Mouse (Mus musculus): Measurements from ENCODE around the gene Foxn3.

Foxn3 gene

DNA sequence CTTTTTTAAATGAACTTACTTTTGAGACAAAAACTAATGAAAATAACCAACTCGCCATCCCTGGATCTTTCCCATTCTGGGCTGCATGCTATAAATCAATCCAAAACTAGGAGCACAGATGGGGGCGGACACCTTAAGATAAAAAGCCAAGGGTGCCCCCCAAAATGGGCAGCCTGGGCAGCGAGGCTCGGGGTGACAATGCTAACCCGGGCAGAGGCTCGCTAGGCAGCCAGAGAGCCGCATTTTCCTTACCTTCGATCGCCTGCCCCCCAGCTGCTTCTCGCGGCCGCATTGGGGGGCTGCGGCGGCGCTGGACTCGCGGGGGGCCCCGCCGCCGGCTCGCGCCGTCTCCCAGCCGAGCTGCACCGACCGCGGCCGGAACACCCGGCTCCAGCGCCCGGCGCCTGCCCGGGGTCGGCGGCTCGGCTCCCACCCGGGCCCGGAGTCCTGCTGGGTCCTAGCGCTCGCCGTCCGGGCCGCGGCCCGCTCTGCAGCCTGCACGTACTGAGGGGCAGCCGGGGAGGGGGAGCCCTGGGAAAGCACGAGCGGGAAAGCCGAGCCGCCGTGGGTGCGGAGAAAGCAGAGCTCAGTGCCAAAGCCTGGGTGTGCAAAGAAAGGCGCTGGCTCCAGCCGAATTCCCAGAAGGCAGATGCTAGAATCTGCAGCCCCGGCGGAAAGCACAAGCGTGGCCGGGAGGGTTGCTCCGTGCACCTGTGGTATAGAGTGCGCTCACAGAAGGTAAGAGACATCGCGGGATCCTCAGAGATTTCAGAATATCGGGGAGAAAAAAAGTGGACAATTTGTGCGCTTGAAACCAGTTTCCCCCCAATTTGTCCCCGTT is at the start of gene Foxn3:
Gene Foxn3 (minus strand): TSS at position 364 of the 841 bp plus-strand sequence.
- DNase-seq (ENCODE audit: low spot score in 2 of 2): peak; percentile 69 to 73

DNA sequence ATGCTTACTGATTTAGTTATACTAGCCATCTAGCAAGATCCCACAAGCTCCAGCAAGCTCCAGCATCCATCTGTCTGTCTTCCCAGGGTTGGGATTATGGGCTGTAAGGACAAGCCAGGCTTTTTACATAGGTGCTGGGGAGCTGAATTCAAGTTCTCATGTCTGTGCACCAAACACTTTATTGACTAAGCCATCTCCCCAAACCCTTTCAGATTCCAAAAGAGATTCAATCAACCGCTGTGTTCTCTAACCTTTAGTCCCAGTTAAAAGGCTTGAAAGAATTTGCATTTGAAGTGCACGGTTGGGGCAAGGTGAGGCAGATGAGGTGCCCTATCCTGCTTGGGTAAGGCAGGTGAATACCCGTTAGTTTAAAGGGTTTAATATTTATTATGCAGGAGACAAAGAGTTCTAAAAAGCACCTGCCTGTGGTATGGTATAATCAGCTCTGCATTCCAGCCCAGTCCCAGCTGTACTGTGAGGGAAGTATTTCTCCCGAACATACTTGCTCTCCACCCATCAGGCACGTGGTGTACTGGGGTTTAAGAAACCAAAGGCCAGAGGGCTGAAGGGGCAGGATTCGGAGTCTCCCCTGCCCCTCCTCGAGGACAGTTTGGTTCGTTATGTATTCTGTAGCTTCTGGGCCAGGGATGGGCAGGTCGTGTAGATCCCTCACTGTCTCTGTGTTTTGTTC is 48.9 kb upstream of the Foxn3 start:
- no peak for DNase-seq (ENCODE audit: low spot score in 2 of 2)

DNA sequence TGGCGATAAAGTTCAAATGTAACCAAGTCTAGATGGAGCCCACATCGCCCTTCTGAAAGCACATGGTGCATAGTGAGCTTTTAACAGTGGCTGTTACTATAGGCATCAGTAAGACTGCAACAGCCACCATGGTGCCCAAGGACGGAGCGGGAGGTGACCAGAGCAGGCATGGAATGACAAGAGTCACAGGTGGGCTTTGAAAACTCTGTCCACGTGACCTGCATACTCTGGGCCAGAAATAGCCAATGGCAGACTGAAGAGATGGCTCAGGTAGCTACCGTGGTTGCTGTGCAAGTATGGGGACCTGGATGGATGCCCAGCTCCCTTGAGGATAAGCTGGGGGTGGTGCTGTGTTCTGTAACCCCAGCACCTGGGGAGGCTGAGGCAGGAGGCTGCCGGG is 47.5 kb upstream of the Foxn3 start:
- DNase-seq (ENCODE audit: low spot score in 2 of 2): no peak

DNA sequence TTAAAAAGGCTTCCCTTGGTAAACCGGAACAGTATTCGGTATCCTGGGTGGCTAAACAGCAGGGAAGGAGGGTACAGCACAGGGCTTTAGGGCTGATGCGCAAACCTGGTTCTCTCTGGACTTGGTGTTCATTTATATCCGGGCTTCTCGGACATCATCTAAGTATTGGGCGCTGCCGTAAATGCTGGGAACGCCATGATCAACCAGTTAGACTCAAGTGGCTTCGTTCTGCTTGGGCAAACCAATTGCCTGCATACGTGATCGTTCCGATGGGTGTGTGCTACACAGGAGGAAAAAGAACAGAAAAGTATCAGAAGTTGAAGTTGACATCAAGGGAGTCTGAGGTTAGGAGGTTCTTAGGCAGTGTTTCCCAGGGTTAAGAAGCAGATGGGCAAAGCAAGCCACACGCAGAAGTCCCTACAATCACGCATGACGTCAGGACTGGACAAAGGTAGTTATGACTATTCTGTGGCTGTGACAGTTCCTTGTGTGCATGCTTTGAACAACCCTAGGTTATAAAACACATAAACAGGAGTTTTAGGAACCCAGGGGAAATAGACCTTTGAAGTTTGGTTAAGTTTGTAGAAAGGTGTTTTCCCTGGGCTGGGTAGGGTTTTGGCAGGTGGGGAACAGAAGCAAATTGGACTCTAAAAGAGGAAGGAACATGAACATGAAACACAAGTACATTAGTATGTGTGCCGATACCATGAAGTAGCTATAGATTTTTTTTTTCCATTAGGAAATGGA is 46.9 kb upstream of the Foxn3 start:
- DNase-seq (ENCODE audit: low spot score in 2 of 2): no peak

DNA sequence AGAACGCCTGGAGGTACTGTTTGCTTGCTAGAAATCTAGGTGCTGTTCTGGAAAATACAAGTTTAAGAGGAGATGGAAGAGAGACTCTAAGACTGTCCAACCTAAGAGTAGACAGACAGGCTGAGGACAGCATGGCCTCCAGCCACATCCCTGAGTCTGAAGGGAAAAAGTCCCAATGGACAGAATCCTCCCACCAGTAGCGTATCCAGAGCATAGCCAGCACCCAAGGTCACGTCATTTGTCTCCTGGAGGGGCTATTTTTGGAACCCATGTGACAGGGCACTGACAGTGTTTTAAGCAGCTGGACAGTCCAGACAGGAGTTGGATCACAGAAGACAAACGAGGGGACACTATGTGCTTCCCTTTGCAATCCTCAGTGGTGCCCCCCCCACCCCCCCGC is 46.3 kb upstream of the Foxn3 start:
- peak; percentile 76 to 79 for DNase-seq (ENCODE audit: low spot score in 2 of 2)

DNA sequence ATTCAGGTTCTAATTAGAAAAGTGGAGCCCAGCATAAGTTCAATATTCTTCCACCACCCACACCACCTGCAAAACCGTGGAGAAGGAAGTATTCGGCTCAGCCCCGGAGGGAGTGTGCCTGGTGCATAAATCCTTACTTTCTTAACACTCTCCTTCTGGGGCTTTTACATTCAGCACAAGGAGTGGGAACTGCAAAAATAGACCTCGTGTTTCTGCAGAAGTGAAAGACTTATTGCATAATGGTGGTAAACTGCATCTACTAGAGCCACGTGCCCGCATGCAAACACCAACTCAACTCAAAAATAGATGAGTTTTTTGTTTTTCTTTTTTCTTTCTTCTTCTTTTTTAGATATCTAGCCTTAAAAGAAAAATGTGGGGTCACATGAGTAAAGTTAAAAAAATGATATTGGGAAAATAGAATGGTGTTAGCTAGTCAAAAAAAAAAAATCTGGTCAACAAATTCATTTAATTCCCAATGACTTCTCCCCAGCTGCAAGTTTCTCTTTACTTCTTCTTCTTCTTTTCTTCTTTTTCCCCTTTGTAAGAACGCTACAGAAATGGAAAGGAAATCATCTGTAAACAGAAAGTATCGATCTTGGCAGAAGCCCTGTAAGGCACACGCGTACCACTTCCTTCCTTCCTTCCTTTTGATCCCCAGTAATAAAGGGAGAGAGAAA is 45.0 kb upstream of the Foxn3 start:
- DNase-seq (ENCODE audit: low spot score in 2 of 2): peak in 1 of 2 experiments; percentile 43

DNA sequence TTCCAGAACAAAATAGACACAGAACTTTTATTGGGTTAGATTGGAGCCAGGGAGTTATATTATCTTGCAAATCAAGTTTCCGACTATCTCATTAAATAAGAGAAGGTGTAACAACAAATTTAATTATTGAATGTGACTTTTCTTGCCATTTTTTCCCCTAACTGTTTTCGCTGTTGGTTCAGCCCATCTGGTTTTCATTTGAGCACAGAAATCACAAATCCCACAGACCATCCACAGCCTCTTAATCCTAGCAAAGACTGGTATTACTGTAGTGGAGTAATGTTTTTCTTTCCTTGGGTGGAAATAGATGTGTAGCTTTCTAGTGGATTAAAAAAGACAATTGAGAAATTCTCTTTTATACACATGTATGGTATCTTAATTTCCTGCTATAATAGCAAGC is 40.0 kb upstream of the Foxn3 start:
- no peak for DNase-seq (ENCODE audit: low spot score in 2 of 2)

DNA sequence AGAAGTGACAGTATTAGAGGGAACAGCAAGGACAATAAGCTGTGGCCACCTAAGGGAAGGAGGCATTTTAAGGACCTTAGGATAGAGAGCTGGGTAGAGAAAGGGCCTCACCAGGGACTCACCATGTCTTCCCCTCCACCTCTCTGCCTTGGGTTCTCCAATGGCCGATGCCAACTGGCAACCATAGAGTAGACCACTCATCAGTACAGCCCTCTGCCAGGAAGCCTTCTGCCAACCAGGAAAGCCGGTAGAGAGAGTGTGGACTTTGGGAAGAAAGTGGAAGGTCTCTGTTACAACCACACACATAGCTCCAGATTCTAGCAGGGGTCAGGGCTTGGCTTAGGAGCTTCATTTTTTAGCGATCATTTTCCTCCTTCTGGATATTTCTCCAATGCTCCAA is 38.5 kb upstream of the Foxn3 start:
- no peak for DNase-seq (ENCODE audit: low spot score in 2 of 2)

DNA sequence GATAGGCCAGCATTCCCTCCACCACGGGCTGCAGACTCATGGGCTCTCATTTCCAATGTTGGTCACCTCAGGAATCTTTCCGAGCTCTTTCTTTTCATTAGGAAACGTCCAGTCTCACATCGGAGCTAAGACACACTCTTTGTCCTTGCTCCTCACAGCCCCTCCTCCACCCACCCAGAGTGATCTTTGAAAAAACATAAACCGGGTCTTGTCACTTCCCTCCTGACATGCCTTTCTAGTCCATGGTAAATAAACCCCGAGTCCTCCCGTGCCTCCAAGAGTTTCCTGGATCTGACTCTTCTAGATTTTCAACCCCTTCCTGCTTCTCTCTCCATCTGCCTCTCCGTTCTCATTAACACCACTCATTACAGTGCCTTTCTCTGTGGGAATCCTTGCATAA is 38.0 kb upstream of the Foxn3 start:
- no peak for DNase-seq (ENCODE audit: low spot score in 2 of 2)

DNA sequence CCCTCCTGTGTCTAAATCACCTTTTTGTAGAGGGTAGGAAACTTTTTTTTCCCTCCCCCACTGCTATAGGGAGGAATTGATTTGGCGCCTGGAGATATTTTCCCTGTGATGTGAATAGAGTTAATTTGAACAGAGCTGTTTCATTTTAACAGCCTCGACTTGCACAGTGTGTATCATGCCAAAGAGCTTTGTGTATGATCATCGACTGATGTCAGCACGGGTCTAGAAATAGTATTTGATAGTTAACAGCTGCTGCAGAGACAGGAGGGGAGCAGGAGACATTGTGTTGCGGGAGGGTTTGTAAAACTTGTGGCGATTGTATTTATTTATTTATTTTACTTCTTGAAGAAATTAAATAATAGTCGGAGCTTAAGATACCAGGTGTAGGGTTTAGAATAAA is 36.2 kb upstream of the Foxn3 start:
- DNase-seq (ENCODE audit: low spot score in 2 of 2): no peak

DNA sequence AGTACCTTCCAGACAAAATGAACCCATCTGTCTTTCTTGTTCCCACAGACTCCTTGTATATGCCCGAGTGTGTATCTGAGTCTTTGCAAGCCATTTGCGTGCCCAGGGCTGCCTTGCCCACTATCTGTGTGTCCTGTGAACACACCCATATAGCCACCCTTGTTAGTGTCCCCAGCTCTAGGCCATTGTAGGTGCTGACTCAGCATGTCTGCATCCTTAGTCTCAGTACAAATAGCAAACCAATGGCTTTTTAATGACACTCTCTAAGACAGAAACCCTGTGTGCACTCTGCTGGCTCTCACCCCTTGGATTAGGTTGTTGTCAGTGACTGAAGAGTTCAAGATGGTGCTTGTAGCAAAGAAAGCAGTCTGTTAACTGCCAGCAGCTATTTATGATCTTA is 33.0 kb upstream of the Foxn3 start:
- DNase-seq (ENCODE audit: low spot score in 2 of 2): no peak

DNA sequence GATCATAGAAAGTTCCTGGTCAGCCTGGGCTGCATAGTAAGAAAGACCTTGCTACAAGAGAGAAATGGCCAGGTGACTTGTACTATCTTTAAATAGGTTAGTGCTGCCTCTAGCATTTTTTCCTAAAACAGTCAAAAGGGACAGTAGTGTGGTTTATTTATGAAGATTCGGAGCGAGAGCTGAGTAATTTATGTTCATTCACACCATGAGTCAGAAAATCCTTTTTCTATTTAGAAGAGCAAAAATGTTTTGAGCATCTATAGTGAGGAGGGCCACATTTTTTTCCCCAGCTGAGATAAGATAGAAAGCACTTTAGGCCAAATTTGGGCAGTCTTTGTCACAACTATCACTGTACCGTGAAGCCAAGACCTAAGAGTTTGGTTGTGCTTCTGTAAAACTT is 24.0 kb upstream of the Foxn3 start:
- DNase-seq (ENCODE audit: low spot score in 2 of 2): no peak

DNA sequence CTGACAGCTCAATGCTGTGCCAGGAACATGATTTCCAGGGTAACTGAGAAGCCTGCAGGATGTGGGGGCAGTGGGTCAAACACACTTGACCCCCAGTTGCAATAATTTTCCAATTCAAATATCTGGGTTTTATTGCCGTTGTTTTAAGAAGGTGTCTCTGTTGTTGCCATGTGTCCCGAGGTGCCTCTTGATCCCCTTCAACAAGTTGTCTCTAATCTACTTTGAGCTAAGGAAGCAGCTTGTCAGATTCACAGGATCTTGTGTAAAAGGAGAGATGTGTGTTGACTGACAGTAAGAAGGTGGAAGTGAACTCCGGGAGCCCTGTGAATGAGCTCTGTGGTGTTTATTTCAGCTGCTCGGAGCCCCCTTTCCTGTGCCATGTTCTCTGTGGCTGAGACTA is 16.6 kb upstream of the Foxn3 start:
- no peak for DNase-seq (ENCODE audit: low spot score in 2 of 2)

DNA sequence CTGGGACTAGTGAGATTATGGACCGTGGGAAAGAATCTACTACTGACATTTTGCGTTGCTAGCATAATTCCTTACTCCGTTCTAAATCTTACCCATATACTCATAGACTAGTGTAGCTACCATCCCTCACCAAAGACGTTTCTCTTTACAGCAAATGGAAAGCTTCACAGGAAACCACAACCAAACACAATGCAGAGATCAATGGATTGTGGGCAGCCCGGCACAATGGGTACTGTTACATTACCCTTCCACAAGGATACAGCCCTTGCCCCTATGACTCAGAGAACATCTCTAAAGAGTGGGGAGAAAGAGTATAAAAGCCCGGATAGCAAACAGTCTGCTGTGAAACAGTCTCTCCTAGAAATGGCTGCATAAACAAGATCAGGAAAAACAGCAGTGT is 13.3 kb upstream of the Foxn3 start:
- DNase-seq (ENCODE audit: low spot score in 2 of 2): no peak

DNA sequence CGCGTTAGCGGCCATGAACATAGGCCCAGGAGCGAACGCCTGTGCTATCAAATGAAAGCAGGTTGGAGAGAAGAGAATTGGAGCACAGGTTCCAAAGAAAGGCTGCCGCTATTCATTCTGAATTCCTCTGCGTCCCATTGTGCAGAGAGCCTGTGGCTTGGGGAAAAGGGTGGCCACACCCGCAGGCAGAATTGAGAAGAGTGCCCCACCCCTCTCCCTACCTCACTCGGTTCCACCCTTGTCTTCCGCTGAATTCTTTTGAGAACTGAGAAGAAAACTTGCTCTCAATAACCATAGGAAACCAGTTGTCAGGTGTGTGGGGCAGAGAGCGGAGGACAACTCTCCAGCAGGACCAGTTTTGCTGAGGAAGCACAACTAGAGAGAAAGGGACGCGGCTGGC is 10.9 kb upstream of the Foxn3 start:
- no peak for DNase-seq (ENCODE audit: low spot score in 2 of 2)

DNA sequence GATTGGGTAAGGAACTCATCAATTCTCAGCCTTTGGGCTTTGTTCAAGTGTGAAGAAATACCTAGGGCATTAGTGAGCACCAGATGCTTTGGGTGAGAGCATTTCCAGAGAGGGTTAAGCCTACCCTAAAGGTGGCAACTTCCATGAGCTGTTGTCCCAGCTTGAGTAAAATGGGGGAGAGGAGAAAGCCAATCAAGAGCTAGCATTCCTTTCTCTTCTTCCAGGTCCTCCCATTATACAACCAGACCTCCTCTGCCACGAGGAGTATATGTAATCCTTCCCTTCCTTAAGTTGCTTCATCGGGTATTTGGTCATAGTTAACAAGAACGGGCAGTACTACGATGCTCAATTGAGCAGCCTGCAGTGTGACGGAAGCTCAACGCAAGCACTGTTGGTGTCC is 9.7 kb upstream of the Foxn3 start:
- no peak for DNase-seq (ENCODE audit: low spot score in 2 of 2)

DNA sequence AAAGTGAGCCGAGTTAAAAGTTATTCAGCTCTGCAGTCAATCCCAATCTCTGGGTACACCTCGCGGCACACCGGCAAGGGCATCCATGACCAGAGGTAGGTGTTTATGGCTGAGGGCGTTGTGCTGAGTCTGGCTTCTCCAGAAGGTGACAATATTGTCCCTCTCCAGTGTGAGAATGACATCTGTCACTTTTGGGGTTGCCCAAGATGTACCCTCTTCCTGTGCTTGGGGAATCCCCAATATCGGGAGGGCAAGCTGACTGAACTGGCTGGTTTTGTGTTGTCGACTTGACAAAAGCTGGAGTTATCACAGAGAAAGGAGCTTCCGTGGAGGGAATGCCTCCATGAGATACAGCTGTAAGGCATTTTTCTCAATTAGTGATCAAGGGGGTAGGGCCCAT is 8.6 kb upstream of the Foxn3 start:
- no peak for DNase-seq (ENCODE audit: low spot score in 2 of 2)

DNA sequence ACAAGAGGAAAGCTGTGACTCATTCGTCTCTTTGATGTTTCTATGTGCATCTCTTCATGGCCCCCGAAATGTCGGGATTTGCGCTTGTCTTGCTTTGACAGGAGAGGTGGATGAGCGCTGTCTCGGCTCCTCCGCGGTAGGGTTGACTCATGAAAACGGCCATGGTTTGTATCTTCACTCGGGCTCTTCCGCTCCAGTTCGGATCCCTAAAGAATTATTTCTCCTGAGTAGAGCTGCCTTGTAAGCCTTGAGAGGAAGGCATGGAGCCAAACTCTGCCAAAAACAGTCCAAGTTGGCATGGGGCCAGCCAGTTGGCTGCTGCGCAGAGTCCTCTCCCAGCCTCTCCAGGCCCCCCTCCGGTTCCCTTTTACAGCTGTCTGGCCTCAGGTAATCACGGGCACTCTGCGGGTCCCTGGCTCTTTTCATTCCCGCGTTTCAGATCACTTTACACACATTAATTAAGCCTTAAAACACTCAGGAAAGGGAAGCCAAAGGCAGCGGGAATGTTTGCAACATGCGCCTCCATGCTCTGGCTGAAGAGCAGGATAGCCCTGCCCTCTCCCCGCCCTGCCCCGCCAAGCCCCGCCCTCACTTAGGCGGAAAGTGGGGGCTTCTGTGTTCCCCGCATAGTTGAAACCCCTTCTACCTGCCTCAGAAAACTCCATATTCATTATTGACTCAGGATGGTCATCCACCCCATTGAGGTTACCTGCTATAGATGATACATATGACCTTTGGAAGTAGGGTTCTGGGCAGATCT is 7.0 kb upstream of the Foxn3 start:
- DNase-seq (ENCODE audit: low spot score in 2 of 2): peak; percentile 33 to 69

DNA sequence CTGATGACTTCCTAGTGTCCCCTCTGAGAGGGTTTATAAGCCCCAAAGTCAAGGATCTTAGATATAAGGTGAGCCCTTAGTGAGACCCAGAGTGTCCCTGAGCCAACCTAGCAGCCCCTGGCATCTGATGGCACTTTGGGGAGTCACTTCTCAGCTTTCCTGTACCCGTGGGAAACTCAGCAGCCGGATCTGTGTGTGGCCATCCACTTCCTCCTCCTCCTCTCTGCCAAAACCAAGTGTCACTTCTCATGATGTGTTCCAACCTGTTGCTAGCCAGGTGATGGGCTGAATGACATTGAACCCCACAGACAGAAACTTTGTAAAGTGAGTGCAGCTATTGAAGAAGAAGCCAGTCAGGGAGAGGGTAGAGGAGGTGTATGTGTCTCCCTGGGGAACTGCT is 2.2 kb upstream of the Foxn3 start:
- DNase-seq (ENCODE audit: low spot score in 2 of 2): no peak

DNA sequence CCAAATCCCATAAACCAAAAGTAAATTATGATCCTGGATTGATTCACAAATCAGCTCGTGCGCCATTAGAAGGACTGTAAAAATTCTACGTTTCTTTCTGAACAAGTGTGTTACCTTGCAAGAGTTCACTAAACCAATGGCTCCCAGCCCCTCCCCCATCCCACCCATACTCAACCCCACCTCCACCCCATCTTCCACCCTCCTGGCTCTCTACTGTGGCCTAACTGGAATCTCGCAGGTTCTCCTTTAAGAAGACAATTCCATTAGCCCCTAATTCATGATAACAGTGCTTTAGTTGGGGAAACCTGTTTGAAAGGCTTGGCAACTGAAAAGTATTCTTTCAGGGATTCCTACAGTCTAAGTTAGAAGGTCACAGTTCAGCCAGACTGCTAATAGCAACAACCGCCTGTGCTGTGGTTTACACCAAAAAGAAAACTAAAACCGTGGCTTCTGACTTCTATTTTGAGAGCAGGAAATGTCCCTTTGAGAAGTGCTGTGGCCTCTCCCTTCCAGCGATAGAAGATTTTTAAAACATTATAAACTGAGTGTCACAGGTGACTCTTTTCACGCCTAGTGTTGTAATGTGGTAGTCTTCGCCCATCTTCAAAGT is 1.0 kb upstream of the Foxn3 start:
- peak in 1 of 2 experiments; percentile 37 for DNase-seq (ENCODE audit: low spot score in 2 of 2)

DNA sequence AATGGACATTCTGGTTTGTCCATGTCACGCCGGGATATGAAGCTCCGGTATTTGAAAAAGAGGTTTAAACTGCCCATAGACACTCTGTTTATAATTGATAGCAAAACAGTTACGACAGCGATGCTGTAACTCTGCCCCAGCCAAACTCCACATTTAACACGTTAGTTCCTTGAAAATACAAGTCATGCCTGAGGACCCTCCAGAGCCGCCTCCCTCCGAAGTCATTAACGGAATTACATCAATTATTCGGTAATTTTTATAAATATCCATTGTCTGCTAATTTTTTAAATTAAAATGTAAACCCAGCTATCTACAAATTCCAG is 554 bp downstream of the Foxn3 start:
- peak in 1 of 2 experiments; percentile 29 for DNase-seq (ENCODE audit: low spot score in 2 of 2)

Data from heart, adult 9 months (tissue).